Mouse (Mus musculus) erythroblast, embryonic 14.5 days (primary cell): ENCODE measurements around the gene Krt34.

Source experiments
- GATA1 ChIP-seq: IDR thresholded peaks from 2 replicates; pipeline ENCODE4 v1.6.1; 2012; ENCODE audit warnings: low read length, inconsistent platforms, mixed read lengths
- TAL1 ChIP-seq: IDR thresholded peaks from 3 replicates; pipeline ENCODE4 v1.6.1; 2012; ENCODE audit warnings: low read length, inconsistent platforms, mixed read lengths

DNA sequence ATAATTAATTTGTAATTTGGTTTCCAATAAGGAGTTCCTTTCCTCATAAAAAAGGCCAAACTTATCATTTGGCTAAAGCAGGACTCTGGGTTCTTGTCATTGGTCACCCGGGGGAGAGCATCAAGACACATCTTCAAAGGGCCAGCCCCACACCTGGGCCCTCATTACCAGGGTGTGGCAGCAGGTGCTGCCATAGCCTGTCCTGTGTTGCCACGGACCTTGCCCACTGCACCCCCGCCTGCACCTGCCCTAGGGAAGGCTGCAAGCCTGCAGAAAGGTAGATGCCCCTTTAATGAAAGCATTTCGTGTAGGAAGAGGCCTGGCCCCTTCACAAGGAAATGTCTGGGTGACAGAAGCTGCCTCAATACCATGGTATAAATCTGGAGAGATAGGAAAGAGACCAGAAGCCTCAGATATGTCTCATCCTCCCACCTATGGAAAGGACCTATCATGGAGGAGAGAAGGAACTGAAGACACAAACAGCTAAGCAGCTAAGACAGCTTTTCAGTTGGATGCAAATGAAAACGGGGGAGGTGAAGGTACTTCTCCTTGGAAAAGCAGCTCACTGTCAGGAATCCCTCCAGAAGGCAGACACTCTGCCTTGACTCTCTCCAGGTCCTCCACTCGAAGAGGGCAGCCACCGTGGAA, 47.1 kb upstream of the Krt34 start:
- TF ChIP-seq TAL1: no peak
- TF ChIP-seq GATA1: no peak
